Mouse (Mus musculus) WW6 (cell line): ENCODE measurements around the gene Gal3st2c.
"Not testable (repeated sequence)": the region's sequence is repeated elsewhere in the genome, so short reads cannot be mapped to it uniquely, and the experiment has no call there.

ENCODE experiments used
- DNase-seq: peaks from one replicate; pipeline ENCODE4 v3.0.0-alpha.2; 2013; ENCODE audit warnings: low read depth, low spot score

The Gal3st2c gene

DNA sequence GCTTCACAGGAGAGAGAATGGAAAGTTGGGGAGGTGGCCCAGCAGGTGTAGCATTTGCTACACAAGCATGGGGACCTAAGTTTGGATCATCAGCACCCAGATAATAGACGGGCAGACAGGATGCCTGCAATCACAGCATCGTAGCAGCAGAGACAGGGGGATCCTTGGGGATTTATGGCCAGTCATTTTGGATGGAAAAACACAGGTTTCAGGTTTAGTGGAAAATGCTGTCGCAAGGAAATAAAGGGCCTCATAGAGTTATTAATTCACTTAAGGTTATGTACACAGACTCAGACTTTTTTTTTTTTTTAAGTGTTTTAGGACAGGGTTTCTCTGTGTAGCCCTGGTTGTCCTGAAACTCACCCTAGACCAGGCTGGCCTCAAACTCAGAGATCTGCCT, 55.2 kb downstream of the Gal3st2c start:
- no peak for DNase-seq

DNA sequence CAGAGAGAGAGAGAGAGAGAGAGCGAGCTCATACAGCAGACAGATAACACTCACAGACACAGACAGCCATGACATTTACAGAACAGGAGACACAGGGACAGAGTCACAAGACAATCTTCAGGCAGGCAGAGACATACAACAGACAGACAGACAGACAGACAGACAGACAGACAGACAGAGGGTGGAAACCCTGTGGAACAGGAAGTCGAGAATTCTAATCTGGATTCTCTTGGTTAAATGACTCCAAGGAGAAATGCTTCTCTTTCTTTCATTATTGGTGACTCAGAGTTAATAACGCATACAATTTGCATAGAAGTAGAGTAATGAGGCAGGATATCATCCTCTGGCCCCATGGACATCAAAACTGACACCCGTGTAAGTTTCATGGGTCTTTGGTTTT, 56.2 kb downstream of the Gal3st2c start:
- no peak for DNase-seq

DNA sequence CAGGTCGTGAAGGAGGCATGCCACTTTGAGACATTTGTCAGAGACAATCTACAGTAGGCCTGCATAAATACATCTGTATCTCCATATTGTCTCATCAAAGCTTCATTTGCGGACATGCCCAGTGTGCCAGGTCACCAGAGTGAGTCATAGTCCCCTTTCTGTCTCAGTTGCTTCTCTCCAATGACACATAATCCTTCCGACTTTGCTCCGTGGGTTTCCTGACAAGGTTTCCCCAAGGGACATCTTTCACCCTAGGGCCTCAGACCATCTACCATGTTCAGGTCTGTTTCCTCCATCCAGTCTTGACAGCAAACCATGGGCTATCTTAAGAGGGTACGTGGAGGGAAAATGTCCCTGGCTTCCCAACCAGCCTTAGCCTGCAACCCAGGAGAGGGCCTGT, 60.8 kb downstream of the Gal3st2c start:
- no peak for DNase-seq

DNA sequence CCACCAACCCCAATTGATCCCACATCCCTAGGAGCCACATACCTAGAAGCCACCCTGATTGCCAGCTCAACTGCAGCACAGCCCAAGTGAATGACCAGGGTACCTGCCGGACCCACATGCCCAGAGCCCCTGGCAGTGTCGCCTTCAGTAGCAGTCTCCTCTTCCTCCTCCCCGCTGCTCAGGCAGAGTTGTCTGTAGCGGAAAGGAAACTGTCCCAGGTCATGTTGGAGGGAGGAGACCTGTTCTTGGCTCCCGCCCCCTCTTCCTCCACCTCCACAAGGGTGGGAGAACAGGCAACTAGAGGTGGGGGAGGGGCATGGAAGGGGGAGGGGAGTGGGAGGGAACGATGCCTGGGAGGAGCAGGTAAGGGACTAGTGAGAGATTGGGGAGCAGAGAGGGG, 62.1 kb downstream of the Gal3st2c start, which contains the start of gene Pdcd1:
Pdcd1 (minus strand) TSS at position 181 of the 400 bp plus-strand sequence.
- no peak for DNase-seq

DNA sequence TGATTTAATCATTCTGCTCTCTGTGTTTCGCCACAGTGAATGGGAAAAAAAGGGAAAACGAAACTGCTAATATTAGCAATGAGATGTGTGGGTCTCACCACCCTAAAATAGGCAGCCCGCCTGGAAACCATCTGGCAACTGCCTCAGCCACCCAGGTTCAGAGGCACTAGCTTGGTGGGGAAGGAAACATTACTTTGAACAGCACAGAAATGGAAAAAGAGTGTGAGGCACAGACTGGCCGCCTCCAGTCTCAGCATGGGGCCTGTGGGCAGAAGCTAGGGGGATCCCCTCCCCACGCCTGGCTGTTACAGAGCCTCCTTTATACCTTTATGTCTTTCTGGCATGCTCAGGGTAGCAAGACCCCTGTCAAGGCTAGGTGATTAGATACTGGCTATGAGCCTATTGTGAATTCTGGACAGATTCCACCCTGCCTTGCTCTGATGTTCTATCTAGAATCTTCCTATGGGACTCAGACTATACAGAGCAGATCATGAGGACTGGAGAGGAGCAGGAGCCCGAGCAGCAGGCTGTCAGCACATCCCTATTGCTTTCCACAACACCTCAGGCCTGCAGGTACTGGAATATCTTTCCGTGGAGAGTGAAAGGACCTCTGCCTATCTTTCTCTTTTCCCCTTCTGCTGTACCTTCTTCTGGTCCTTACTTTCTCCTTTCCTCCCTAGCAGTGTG, 63.4 kb downstream of the Gal3st2c start:
- no peak for DNase-seq

DNA sequence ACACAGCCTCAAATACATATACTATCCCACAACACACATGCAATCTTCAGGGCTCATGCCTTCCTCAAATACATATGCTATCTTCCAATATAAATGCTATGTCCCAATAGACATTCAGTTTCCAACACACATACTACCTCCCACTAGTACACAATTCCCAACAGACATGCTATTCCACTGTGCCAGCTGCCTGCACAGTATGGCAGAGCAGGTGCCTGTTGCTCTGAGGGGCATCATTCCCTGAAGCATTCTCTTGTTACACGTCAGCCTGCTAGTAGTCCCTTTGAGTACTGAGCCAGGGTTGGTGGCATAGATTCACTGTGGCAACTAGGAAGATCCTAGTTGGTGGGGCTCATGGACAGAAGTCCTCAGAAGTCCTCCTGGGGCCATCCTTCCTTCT, 64.2 kb downstream of the Gal3st2c start:
- no peak for DNase-seq

DNA sequence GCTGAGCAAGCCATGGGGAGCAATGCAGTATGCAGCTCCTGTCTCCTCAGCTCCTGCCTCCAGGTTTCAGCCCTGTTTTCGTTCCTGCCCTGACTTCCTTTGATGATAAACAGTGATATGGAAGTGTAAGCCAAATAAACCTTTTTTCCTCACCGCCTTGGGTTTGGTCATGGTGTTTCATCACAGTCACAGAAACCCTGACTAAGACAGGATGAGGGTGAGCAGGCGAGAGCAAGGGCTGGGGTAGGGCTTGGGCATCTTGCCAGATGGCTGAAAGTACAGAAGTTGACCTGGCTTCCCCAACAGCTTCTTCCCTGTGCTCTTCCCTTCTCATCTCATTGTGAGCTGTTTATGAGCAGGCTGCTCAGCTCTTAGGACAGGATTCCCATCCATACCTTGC, 65.7 kb downstream of the Gal3st2c start:
- no peak for DNase-seq

DNA sequence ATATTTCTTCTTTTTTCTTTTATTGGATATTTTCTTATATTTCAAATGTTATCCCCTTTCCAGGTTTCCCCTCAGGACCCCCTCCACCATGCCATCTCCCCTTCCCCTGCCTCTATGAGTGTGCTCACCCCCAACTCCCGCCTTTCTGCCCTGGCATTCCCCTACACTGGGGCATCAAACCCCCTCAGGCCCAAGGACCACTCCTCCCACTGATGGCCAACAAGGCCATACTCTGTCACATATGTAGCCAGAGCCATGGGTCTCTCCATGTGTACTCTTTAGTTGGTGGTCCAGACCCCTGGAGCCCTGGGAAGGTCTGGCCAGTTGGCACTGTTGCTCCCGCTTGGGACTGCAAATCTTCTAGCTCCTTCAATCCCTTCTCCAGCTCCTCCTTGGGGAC, 67.1 kb downstream of the Gal3st2c start:
- no peak for DNase-seq

DNA sequence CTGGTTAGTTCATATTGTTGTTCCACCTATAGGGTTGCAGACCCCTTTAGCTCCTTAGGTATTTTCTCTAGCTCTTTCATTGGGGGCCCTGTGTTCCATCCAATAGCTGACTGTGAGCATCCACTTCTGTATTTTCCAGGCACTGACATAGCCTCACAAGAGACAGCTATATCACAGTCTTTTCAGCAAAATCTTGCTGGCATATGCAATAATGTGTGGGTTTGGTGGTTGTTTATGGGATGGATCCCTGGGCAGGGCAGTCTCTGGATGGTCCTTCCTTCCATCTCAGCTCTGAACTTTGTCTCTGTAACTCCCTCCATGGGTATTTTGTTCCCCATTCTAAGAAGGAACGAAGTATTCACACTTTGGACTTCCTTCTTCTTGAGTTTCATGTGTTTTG, 68.0 kb downstream of the Gal3st2c start:
- not testable (repeated sequence) for DNase-seq
